Mouse (Mus musculus): ENCODE results near the gene Dusp27. TPM values are rescaled to one million over a fixed set of nuclear protein-coding genes. Genes with fewer than 3 reads are reported as not detected.

Gene Dusp27
- polyA plus RNA-seq, 1 experiment: 2.2 TPM

- Histone ChIP-seq H3K4me1 (ENCODE audit: control insufficient read depth, insufficient read depth, low read length) (no peaks in the 10 kb centered on the region), H3K27ac (ENCODE audit: insufficient read depth, low read length) (no peak overlapping the region), H3K4me3 (ENCODE audit: insufficient read depth, low read length) (no peak overlapping the region)
- TF ChIP-seq CTCF (IDR thresholded peaks at IDR 0.05; ENCODE audit: borderline replicate concordance, insufficient read depth, low read length) (no peak), POLR2A (IDR thresholded peaks at IDR 0.05; ENCODE audit: low read depth, low read length) (no peak)
Observed at GRCm38 (mm10) chr1:166115719-166116118, 12.0 kb downstream of the Dusp27 start.

- Histone ChIP-seq H3K27ac (ENCODE audit: insufficient read depth, low read length) (no peak overlapping the region), H3K4me1 (ENCODE audit: control insufficient read depth, insufficient read depth, low read length) (no peaks in the 10 kb centered on the region), H3K4me3 (ENCODE audit: insufficient read depth, low read length) (no peak overlapping the region)
- TF ChIP-seq POLR2A (IDR thresholded peaks at IDR 0.05; ENCODE audit: low read depth, low read length) (no peak), CTCF (IDR thresholded peaks at IDR 0.05; ENCODE audit: borderline replicate concordance, insufficient read depth, low read length) (no peak)
Observed at GRCm38 (mm10) chr1:166114986-166115385, 12.7 kb downstream of the Dusp27 start.

- no peak for TF ChIP-seq POLR2A (IDR thresholded peaks at IDR 0.05; ENCODE audit: low read depth, low read length)
- no peak for TF ChIP-seq CTCF (IDR thresholded peaks at IDR 0.05; ENCODE audit: borderline replicate concordance, insufficient read depth, low read length)
- no peak overlapping the region for H3K4me3 ChIP-seq (ENCODE audit: insufficient read depth, low read length)
- no peaks in the 10 kb centered on the region for H3K4me1 ChIP-seq (ENCODE audit: control insufficient read depth, insufficient read depth, low read length)
- H3K27ac ChIP-seq (ENCODE audit: insufficient read depth, low read length): no peak overlapping the region
Observed at GRCm38 (mm10) chr1:166105464-166105863, 22.3 kb downstream of the Dusp27 start.

- Histone ChIP-seq H3K4me1 (ENCODE audit: control insufficient read depth, insufficient read depth, low read length) (no peaks in the 10 kb centered on the region), H3K4me3 (ENCODE audit: insufficient read depth, low read length) (no peak overlapping the region), H3K27ac (ENCODE audit: insufficient read depth, low read length) (no peak overlapping the region)
- TF ChIP-seq CTCF (IDR thresholded peaks at IDR 0.05; ENCODE audit: borderline replicate concordance, insufficient read depth, low read length) (no peak), POLR2A (IDR thresholded peaks at IDR 0.05; ENCODE audit: low read depth, low read length) (no peak)
Observed at GRCm38 (mm10) chr1:166104858-166105257, 22.9 kb downstream of the Dusp27 start.

- Histone ChIP-seq H3K4me1 (ENCODE audit: control insufficient read depth, insufficient read depth, low read length) (no peaks in the 10 kb centered on the region), H3K4me3 (ENCODE audit: insufficient read depth, low read length) (no peak overlapping the region), H3K27ac (ENCODE audit: insufficient read depth, low read length) (no peak overlapping the region)
- TF ChIP-seq POLR2A (IDR thresholded peaks at IDR 0.05; ENCODE audit: low read depth, low read length): no peak
- TF ChIP-seq CTCF (IDR thresholded peaks at IDR 0.05; ENCODE audit: borderline replicate concordance, insufficient read depth, low read length): no peak
Observed at GRCm38 (mm10) chr1:166102920-166103608, 24.7 kb downstream of the Dusp27 start.

- TF ChIP-seq CTCF (IDR thresholded peaks at IDR 0.05; ENCODE audit: borderline replicate concordance, insufficient read depth, low read length) (no peak), POLR2A (IDR thresholded peaks at IDR 0.05; ENCODE audit: low read depth, low read length) (no peak)
- Histone ChIP-seq H3K27ac (ENCODE audit: insufficient read depth, low read length) (no peak overlapping the region), H3K4me1 (ENCODE audit: control insufficient read depth, insufficient read depth, low read length) (no peaks in the 10 kb centered on the region), H3K4me3 (ENCODE audit: insufficient read depth, low read length) (no peak overlapping the region)
Observed at GRCm38 (mm10) chr1:166098120-166098519, 29.6 kb downstream of the Dusp27 start.

GRCm38 (mm10) chr1:166094462-166094861 is 33.3 kb downstream of the Dusp27 start:
- Histone ChIP-seq H3K4me1 (ENCODE audit: control insufficient read depth, insufficient read depth, low read length) (no peaks in the 10 kb centered on the region), H3K4me3 (ENCODE audit: insufficient read depth, low read length) (no peak overlapping the region), H3K27ac (ENCODE audit: insufficient read depth, low read length) (no peak overlapping the region)
- TF ChIP-seq POLR2A (IDR thresholded peaks at IDR 0.05; ENCODE audit: low read depth, low read length): no peak
- TF ChIP-seq CTCF (IDR thresholded peaks at IDR 0.05; ENCODE audit: borderline replicate concordance, insufficient read depth, low read length): no peak

GRCm38 (mm10) chr1:166090306-166090705 is 37.4 kb downstream of the Dusp27 start:
- H3K4me3 ChIP-seq (ENCODE audit: insufficient read depth, low read length): no peak overlapping the region
- no peak overlapping the region for H3K27ac ChIP-seq (ENCODE audit: insufficient read depth, low read length)
- no peaks in the 10 kb centered on the region for H3K4me1 ChIP-seq (ENCODE audit: control insufficient read depth, insufficient read depth, low read length)
- no peak for TF ChIP-seq POLR2A (IDR thresholded peaks at IDR 0.05; ENCODE audit: low read depth, low read length)
- no peak for TF ChIP-seq CTCF (IDR thresholded peaks at IDR 0.05; ENCODE audit: borderline replicate concordance, insufficient read depth, low read length)

- Histone ChIP-seq H3K4me1 (ENCODE audit: control insufficient read depth, insufficient read depth, low read length) (no peaks in the 10 kb centered on the region), H3K27ac (ENCODE audit: insufficient read depth, low read length) (no peak overlapping the region), H3K4me3 (ENCODE audit: insufficient read depth, low read length) (no peak overlapping the region)
- TF ChIP-seq POLR2A (IDR thresholded peaks at IDR 0.05; ENCODE audit: low read depth, low read length) (no peak), CTCF (IDR thresholded peaks at IDR 0.05; ENCODE audit: borderline replicate concordance, insufficient read depth, low read length) (no peak)
Observed at GRCm38 (mm10) chr1:166089739-166090138, 38.0 kb downstream of the Dusp27 start.

GRCm38 (mm10) chr1:166089337-166089736 is 38.4 kb downstream of the Dusp27 start:
- Histone ChIP-seq H3K4me1 (ENCODE audit: control insufficient read depth, insufficient read depth, low read length) (no peaks in the 10 kb centered on the region), H3K27ac (ENCODE audit: insufficient read depth, low read length) (no peak overlapping the region), H3K4me3 (ENCODE audit: insufficient read depth, low read length) (no peak overlapping the region)
- TF ChIP-seq POLR2A (IDR thresholded peaks at IDR 0.05; ENCODE audit: low read depth, low read length) (no peak), CTCF (IDR thresholded peaks at IDR 0.05; ENCODE audit: borderline replicate concordance, insufficient read depth, low read length) (no peak)

Measured in embryonic fibroblast, embryonic 13.5 days (primary cell).